14 mouse cellular contexts compared by ENCODE assay signal in genomic region chr15:101233641-101234275, GRCm38 (mm10). TPM values are rescaled to one million over a fixed set of nuclear protein-coding genes. Genes with fewer than 3 reads are reported as not detected.
DNase-seq lines count a peak whose midpoint lies in the region; ATAC-seq and TF ChIP-seq lines count a peak whose summit lies in the region.
"Had no signal": no experiment of that assay in that cellular context is flagged by ENCODE, and none has a peak within 500 bp of the region (broad histone marks: within the 10 kb centered on the region; RNA-seq: fewer than 3 reads in every experiment).

No protein-coding gene starts in this region.

- no peak overlapping the region for H3K4me2 ChIP-seq in kidney, embryonic 16.5 days (replicated peaks; ENCODE audit: low read depth, low read length)
- peak overlapping the region; percentile 31; the same call in 1 of the 2 replicates for H3K4me2 ChIP-seq in stomach, embryonic 16.5 days (ENCODE audit: low read depth, low read length)

- H3K27me3 ChIP-seq in kidney, embryonic 16.5 days (ENCODE audit: insufficient read depth, low read length): 0 out of 2 replicates have a peak, but pooled peaks cover 3% of the 10 kb centered on the region
- H3K27me3 ChIP-seq in stomach, embryonic 16.5 days (ENCODE audit: control insufficient read depth, insufficient read depth, low read length): peaks cover 3% of the 10 kb centered on the region; the same call in 1 of the 2 replicates

- peaks cover 17% of the 10 kb centered on the region for H3K36me3 ChIP-seq in kidney, embryonic 16.5 days (ENCODE audit: insufficient read depth, low read length)
- peaks cover 21% of the 10 kb centered on the region for H3K36me3 ChIP-seq in stomach, embryonic 16.5 days (ENCODE audit: control insufficient read depth, insufficient read depth, low read length)
- H3K36me3 ChIP-seq: G1E had no signal

- WGBS in kidney, embryonic 16.5 days: 33% methylated on average over 11 of the region's 11 CpGs
- WGBS in stomach, embryonic 16.5 days: 28% methylated on average over 11 of the region's 11 CpGs

- DNase-seq in kidney, postnatal 10 days: peak; percentile 26
- peak; percentile 92 to 94 for DNase-seq in lung, adult 18-20 months
- DNase-seq in ovary, postnatal 36 days (ENCODE audit: low spot score): no peak
- no peak for DNase-seq in cerebellum, adult 9-10 months
- DNase-seq: adrenal gland, postnatal 14 days; cerebellum, adult 2 months; gastrocnemius, postnatal 36 days; layer of hippocampus, postnatal 36 days had no signal

- H3K4me3 ChIP-seq in kidney, embryonic 16.5 days (ENCODE audit: low read length): no peak overlapping the region
- no peak overlapping the region for H3K4me3 ChIP-seq in cortical plate, adult 2 months (ENCODE audit: insufficient read depth, low read length)
- no peak overlapping the region for H3K4me3 ChIP-seq in stomach, embryonic 16.5 days (replicated peaks; ENCODE audit: low read length)
- H3K4me3 ChIP-seq: erythroblast, embryonic 14.5 days had no signal

- H3K9me3 ChIP-seq in kidney, embryonic 16.5 days (ENCODE audit: low read length): no peaks in the 10 kb centered on the region
- no peaks in the 10 kb centered on the region for H3K9me3 ChIP-seq in stomach, embryonic 16.5 days (replicated peaks; ENCODE audit: control insufficient read depth, low read length)

- TF ChIP-seq CTCF in cortical plate, adult 2 months (IDR thresholded peaks at IDR 0.05; ENCODE audit: extremely low read depth, insufficient read depth, low read length): no peak

- no peak for ATAC-seq in kidney, embryonic 16.5 days (ENCODE audit: low FRiP score, low TSS enrichment)
- peak; percentile 74; the same call in 1 of the 2 replicates for ATAC-seq in stomach, embryonic 16.5 days (ENCODE audit: insufficient read depth, low FRiP score)

- H3K27ac ChIP-seq in kidney, embryonic 16.5 days (ENCODE audit: low read length): no peak overlapping the region
- H3K27ac ChIP-seq in cortical plate, adult 2 months (ENCODE audit: insufficient read depth, low read length): 0 out of 2 replicates have a peak overlapping the region, but pooled peaks have one; percentile 4
- H3K27ac ChIP-seq in stomach, embryonic 16.5 days (ENCODE audit: low read length): peak overlapping the region; percentile 88
- H3K27ac ChIP-seq: liver, embryonic 14.5 days had no signal

- no peak for TF ChIP-seq POLR2A in cortical plate, adult 2 months (IDR thresholded peaks at IDR 0.05; ENCODE audit: extremely low read depth, insufficient read depth, low read length)

- H3K9ac ChIP-seq in kidney, embryonic 16.5 days (replicated peaks; ENCODE audit: low read length): no peak overlapping the region
- no peak overlapping the region for H3K9ac ChIP-seq in stomach, embryonic 16.5 days (ENCODE audit: low read length)
- H3K9ac ChIP-seq: liver, embryonic 14.5 days had no signal

- H3K4me1 ChIP-seq in kidney, embryonic 16.5 days (ENCODE audit: insufficient read depth, low read length): peaks cover 40% of the 10 kb centered on the region
- H3K4me1 ChIP-seq in cortical plate, adult 2 months (ENCODE audit: control insufficient read depth, insufficient read depth, low read length): peaks cover 7% of the 10 kb centered on the region
- peaks cover 55% of the 10 kb centered on the region for H3K4me1 ChIP-seq in stomach, embryonic 16.5 days (ENCODE audit: control insufficient read depth, insufficient read depth, low read length)

RNA-seq across cellular contexts. Expression of gene Grasp, which starts 9.8 kb away (rescaled TPM):
- 3.2 and 3.4 TPM in 2 replicates for polyA plus RNA-seq in kidney, embryonic 16.5 days (2015; fragmentation: Nextera tagmentation; extraction: Ambion mirVana)
- polyA plus RNA-seq in cortical plate, adult 2 months (2012; rRNA removed): 39.7 and 41.0 TPM in 2 replicates
- 2.1 and 2.7 TPM in 2 replicates for polyA plus RNA-seq in stomach, embryonic 16.5 days (2015; fragmentation: Nextera tagmentation; extraction: Ambion mirVana)

RNA-seq across cellular contexts. Expression of gene Nr4a1, which starts 20.3 kb away (rescaled TPM):
- 10.8 and 11.9 TPM in 2 replicates for polyA plus RNA-seq in kidney, embryonic 16.5 days (2015; fragmentation: Nextera tagmentation; extraction: Ambion mirVana)
- 76.6 and 103 TPM in 2 replicates for polyA plus RNA-seq in cortical plate, adult 2 months (2012; rRNA removed)
- polyA plus RNA-seq in stomach, embryonic 16.5 days (2015; fragmentation: Nextera tagmentation; extraction: Ambion mirVana): 12.9 and 13.3 TPM in 2 replicates

RNA-seq across cellular contexts. Expression of gene Atg101, which starts 50.3 kb away (rescaled TPM):
- polyA plus RNA-seq in kidney, embryonic 16.5 days (2015; fragmentation: Nextera tagmentation; extraction: Ambion mirVana): 78.2 and 87.0 TPM in 2 replicates
- 55.3 and 56.0 TPM in 2 replicates for polyA plus RNA-seq in cortical plate, adult 2 months (2012; rRNA removed)
- polyA plus RNA-seq in stomach, embryonic 16.5 days (2015; fragmentation: Nextera tagmentation; extraction: Ambion mirVana): 66.9 and 67.0 TPM in 2 replicates

RNA-seq across cellular contexts. Expression of gene 6030408B16Rik, which starts 59.3 kb away (rescaled TPM):
- polyA plus RNA-seq in kidney, embryonic 16.5 days (2015; fragmentation: Nextera tagmentation; extraction: Ambion mirVana): 23.2 and 23.9 TPM in 2 replicates
- 0.13 and 0.23 TPM in 2 replicates for polyA plus RNA-seq in cortical plate, adult 2 months (2012; rRNA removed)
- polyA plus RNA-seq in stomach, embryonic 16.5 days (2015; fragmentation: Nextera tagmentation; extraction: Ambion mirVana): 9.4 and 9.5 TPM in 2 replicates
- polyA plus RNA-seq: erythroblast, embryonic 14.5 days; G1E had no signal

RNA-seq across cellular contexts. Expression of gene Acvr1b, which starts 59.9 kb away (rescaled TPM):
- 7.4 and 8.8 TPM in 2 replicates for polyA plus RNA-seq in kidney, embryonic 16.5 days (2015; fragmentation: Nextera tagmentation; extraction: Ambion mirVana)
- 70.5 and 73.9 TPM in 2 replicates for polyA plus RNA-seq in cortical plate, adult 2 months (2012; rRNA removed)
- 11.6 and 12.1 TPM in 2 replicates for polyA plus RNA-seq in stomach, embryonic 16.5 days (2015; fragmentation: Nextera tagmentation; extraction: Ambion mirVana)
- polyA plus RNA-seq: G1E had no signal

Comparison
In these comparisons a context has a peak if more than half of its experiments do, and no peak if none do; other contexts are left out.
1. DNase-seq: peak in kidney, postnatal 10 days (single experiment) and lung, adult 18-20 months (2 of 2); none in ovary, postnatal 36 days (single experiment) and cerebellum, adult 9-10 months (single experiment).